Mouse (Mus musculus) forebrain, embryonic 11.5 days (tissue): ENCODE results near the gene Gpr21. TPM values are rescaled to one million over a fixed set of nuclear protein-coding genes. Genes with fewer than 3 reads are reported as not detected.
"Not testable (repeated sequence)": the region's sequence is repeated elsewhere in the genome, so short reads cannot be mapped to it uniquely, and the experiment has no call there.

Experiments
- ATAC-seq: fragments of 200-750 bp; cut with Nextera tagmentation; replicated peaks from 2 replicates; pipeline ENCODE4 v1.8.0; 2017; ENCODE audit warnings: moderate TSS enrichment; ENCODE audit not compliant: low FRiP score
- DNase-seq: peaks from one replicate; pipeline ENCODE4 v3.0.0-alpha.2; 2017; ENCODE audit warnings: low spot score
- H3K27ac ChIP-seq: fragments of 300-500 bp; sonication (generic); 2 replicates; pipeline ENCODE4 v1.5.1; 2014; ENCODE audit warnings: low read depth, low read length
- H3K27me3 ChIP-seq: fragments of 300-500 bp; sonication (generic); 2 replicates; pipeline ENCODE4 v1.6.1; 2014; ENCODE audit warnings: mild to moderate bottlenecking, low read length, mixed read lengths; ENCODE audit not compliant: control insufficient read depth, insufficient read depth
- H3K36me3 ChIP-seq: fragments of 300-500 bp; sonication (generic); 2 replicates; pipeline ENCODE4 v1.6.1; 2014; ENCODE audit warnings: mild to moderate bottlenecking, low read length, moderate library complexity, mixed read lengths; ENCODE audit not compliant: control insufficient read depth, insufficient read depth
- H3K4me1 ChIP-seq: fragments of 300-500 bp; sonication (generic); replicated peaks from 2 replicates; pipeline ENCODE4 v1.6.1; 2014; ENCODE audit warnings: low read length, mixed read lengths; ENCODE audit not compliant: control insufficient read depth, insufficient read depth
- H3K4me2 ChIP-seq: fragments of 300-500 bp; sonication (generic); 2 replicates; pipeline ENCODE4 v1.6.1; 2014; ENCODE audit warnings: low read depth, mild to moderate bottlenecking, low read length, moderate library complexity, mixed read lengths; ENCODE audit not compliant: severe bottlenecking
- H3K4me3 ChIP-seq: fragments of 300-500 bp; sonication (generic); 2 replicates; pipeline ENCODE4 v1.5.1; 2014; ENCODE audit warnings: low read depth, low read length
- H3K9ac ChIP-seq: fragments of 300-500 bp; sonication (generic); 2 replicates; pipeline ENCODE4 v1.6.1; 2014; ENCODE audit warnings: low read length
- H3K9me3 ChIP-seq: fragments of 300-500 bp; sonication (generic); 2 replicates; pipeline ENCODE4 v1.6.1; 2016; ENCODE audit warnings: low read length, mixed read lengths; ENCODE audit not compliant: control insufficient read depth
- WGBS: fragments of 180-500 bp; shearing (Covaris S2); extraction: QIAGEN DNeasy Blood & Tissue Kit; methylation state at CpG from one replicate; pipeline ENCODE4 v1.1.7; 2014; 5-methylcytosine and 5-hydroxymethylcytosine counted together
- polyA plus RNA-seq: library from polyadenylated mRNA; unstranded; fragments of >200 nt; fragmentation: Nextera tagmentation; extraction: Ambion mirVana; gene quantifications from 2 replicates; pipeline ENCODE4 v1.2.1, GENCODE M21; 2014

Gpr21 gene
- 2.8 and 3.4 TPM in 2 replicates for polyA plus RNA-seq

DNA sequence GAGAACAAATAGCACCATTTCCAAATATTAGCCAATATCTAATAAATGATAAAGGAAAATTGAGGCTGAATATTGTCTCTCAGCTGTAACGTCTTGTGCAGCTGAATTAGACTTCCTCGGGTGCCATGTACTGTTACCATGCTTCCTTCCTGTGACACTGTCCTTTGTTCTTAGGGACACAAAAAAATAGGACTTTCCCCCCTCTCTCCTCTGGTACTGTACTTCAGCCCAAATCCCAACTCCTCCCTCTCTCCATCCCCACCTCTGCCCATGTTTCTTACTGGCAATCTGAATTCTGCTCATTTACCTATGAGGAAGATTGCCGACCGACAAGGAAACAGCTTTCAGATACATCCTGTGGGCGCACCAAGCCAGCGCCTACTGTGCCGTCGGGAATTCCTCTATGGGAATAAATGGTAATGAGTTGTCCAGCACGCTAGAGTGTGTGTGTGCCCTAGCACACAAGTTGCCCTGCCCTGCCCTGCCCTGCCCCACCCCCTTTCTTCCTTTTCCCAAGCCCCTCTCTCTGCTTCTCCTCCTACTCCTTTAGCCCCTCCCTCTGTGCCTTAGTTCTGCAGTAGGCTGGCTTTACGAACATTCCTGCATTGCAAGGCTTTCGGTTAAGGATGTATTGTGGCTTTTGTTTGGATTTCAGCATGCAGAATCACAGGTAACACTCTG is at the start of gene Gpr21:
Gene Gpr21 (plus strand): TSS at position 303 of the 681 bp plus-strand sequence.
- no peak within 1 kb of the TSS for H3K27ac ChIP-seq
- DNase-seq (peak; percentile 59), ATAC-seq (peak; percentile 84)
- no peaks in the 10 kb centered on the region for H3K27me3 ChIP-seq
- H3K4me3 ChIP-seq: no peak within 1 kb of the TSS
- 25% methylated on average over 11 of the region's 11 CpGs for WGBS
- peak within 1 kb of the TSS; percentile 27; the same call in 1 of the 2 replicates for H3K4me2 ChIP-seq
- H3K4me1 ChIP-seq: no peaks in the 10 kb centered on the region; the same call in 1 of the 2 replicates
- H3K9me3 ChIP-seq: no peaks in the 10 kb centered on the region
- no peak within 1 kb of the TSS for H3K9ac ChIP-seq
- H3K36me3 ChIP-seq: peaks cover 3% of the 10 kb centered on the region; the same call in 1 of the 2 replicates

DNA sequence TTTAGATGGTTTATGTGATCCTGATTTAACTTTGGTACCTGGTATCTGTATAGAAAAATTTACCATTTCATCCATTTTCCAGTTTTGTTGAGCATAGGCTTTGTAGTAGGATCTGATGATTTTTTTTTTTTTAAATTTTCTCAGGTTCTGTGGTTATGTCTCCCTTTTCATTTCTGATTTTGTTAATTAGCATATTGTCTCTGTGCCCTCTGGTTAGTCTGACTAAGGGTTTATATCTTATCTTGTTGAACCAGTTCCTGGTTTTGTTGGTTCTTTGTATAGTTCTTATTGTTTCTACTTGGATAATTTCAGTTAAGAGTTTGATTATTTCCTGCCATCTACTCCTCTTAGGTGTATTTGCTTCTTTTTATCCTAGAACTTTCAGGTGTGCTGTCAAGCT is 36.6 kb upstream of the Gpr21 start:
- no peak overlapping the region for H3K9ac ChIP-seq
- no peaks in the 10 kb centered on the region for H3K27me3 ChIP-seq
- H3K27ac ChIP-seq: no peak overlapping the region
- no peaks in the 10 kb centered on the region; the same call in 1 of the 2 replicates for H3K36me3 ChIP-seq
- no peaks in the 10 kb centered on the region for H3K4me1 ChIP-seq
- ATAC-seq: no peak
- no peak for DNase-seq
- no peaks in the 10 kb centered on the region for H3K9me3 ChIP-seq
- no peak overlapping the region for H3K4me3 ChIP-seq
- no peak overlapping the region for H3K4me2 ChIP-seq

DNA sequence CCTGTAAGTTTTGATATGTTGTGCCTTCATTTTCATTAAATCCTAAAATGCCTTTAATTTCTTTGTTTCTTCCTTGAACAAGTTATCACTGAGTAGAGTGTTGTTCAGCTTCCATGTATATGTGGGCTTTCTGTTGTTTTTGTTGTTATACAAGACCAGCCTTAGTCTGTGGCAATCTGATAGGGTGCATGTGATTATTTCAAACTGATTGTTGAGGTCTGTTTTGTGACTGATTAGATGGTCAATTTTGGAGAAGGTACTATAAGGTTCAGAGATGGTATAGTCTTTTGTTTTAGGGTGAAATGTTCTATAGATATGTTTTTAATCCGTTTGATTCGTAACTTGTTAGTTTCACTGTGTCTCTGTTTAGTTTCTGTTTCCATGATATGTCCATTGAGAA is 36.1 kb upstream of the Gpr21 start:
- Histone ChIP-seq H3K4me3 (no peak overlapping the region), H3K4me2 (no peak overlapping the region), H3K4me1 (no peaks in the 10 kb centered on the region), H3K36me3 (no peaks in the 10 kb centered on the region; the same call in 1 of the 2 replicates), H3K9me3 (no peaks in the 10 kb centered on the region), H3K27me3 (no peaks in the 10 kb centered on the region), H3K9ac (no peak overlapping the region), H3K27ac (no peak overlapping the region)
- DNase-seq (no peak), ATAC-seq (no peak)
- WGBS: 95% methylated on average over 2 of the region's 2 CpGs

DNA sequence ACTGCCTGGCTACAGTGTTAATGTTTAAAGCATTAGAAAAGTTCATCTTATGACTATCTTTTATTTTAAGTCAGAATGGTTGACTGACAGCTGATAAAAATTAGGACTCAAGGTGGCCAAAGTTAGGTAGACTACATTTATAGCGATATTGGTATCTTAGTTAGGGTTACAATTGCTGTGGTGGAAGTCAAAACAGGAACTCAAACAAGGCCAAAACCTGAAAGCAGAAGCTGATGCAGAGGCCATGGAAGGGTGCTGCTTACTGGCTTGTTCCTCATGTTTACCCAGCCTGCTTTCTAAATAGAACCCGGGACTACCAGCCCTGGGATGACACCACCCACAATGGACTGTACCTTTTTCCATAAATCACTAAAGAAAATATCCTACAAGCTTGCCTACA is 32.0 kb upstream of the Gpr21 start:
- H3K27ac ChIP-seq: no peak overlapping the region
- H3K4me2 ChIP-seq: no peak overlapping the region
- H3K9ac ChIP-seq: no peak overlapping the region
- ATAC-seq (no peak), DNase-seq (no peak)
- H3K9me3 ChIP-seq: no peaks in the 10 kb centered on the region
- H3K4me3 ChIP-seq: no peak overlapping the region
- no peaks in the 10 kb centered on the region for H3K27me3 ChIP-seq
- 96% methylated on average over 2 of the region's 2 CpGs for WGBS
- no peaks in the 10 kb centered on the region for H3K4me1 ChIP-seq
- peaks cover 9% of the 10 kb centered on the region; the same call in 1 of the 2 replicates for H3K36me3 ChIP-seq

DNA sequence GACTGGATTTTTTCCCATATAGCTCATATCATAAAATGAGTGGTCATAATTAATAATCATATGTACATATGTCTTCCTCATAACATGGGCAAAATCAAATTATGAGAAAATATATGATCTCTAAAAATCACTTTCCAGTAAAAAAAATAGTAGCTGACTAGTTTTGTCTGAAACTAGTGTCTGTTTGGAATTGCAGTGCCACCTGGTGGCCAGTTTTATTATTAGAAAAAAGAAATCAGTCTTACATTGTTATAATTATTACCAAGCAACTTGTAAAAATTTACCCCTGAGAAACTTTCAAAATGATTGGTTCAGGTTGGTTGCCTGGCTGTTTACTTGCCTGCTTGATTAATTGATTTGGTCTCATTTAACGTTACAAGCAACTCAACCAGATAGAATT is 30.8 kb upstream of the Gpr21 start:
- Histone ChIP-seq H3K27me3 (no peaks in the 10 kb centered on the region), H3K4me1 (no peaks in the 10 kb centered on the region), H3K9ac (no peak overlapping the region), H3K4me2 (no peak overlapping the region), H3K9me3 (no peaks in the 10 kb centered on the region), H3K4me3 (no peak overlapping the region), H3K27ac (no peak overlapping the region), H3K36me3 (peaks cover 9% of the 10 kb centered on the region; the same call in 1 of the 2 replicates)
- ATAC-seq (no peak), DNase-seq (no peak)
- 88% methylated on average over 1 of the region's 1 CpGs for WGBS

DNA sequence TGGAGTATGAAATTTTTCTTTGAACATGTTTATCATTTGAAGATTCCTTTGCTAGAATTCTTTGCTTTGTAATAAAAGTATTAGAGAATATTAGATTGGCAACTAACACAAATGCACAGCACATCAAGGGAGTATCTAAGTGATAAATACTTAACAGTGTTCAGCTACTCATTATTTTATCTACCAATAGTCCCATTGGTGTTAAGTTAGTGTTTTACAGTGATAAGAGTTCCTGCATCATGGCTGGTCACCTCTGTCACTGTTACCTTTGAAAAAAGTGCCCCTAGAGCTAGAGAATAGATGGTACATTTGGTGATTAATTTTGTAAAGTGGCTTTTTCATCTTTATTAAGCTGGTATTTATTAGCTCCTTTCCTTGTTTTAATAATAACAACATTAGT is 29.7 kb upstream of the Gpr21 start:
- H3K36me3 ChIP-seq: peaks cover 9% of the 10 kb centered on the region; the same call in 1 of the 2 replicates
- no peak overlapping the region for H3K27ac ChIP-seq
- ATAC-seq: no peak
- H3K4me2 ChIP-seq: no peak overlapping the region
- H3K4me3 ChIP-seq: no peak overlapping the region
- H3K4me1 ChIP-seq: no peaks in the 10 kb centered on the region
- H3K9ac ChIP-seq: no peak overlapping the region
- no peaks in the 10 kb centered on the region for H3K9me3 ChIP-seq
- DNase-seq: no peak
- no peaks in the 10 kb centered on the region for H3K27me3 ChIP-seq

DNA sequence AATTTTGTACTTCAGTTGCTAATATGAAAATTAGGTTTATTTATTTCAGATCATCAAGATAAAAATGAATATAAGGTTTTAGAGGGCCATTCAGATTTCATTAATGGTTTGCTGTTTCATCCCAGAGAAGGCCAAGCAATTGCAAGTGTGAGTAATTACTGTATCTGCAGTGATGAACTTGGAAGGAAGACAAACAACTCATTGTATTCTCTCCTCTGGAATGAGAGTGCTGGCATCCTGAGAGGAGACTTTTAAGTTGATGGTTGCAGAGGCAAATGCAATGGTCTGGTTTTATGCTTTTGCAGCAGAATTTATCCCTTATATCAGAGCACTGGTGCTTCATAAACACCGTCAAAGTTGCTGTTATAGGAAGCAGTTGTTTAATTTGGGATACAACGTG is 27.2 kb upstream of the Gpr21 start:
- ATAC-seq: no peak
- no peak overlapping the region for H3K27ac ChIP-seq
- H3K27me3 ChIP-seq: no peaks in the 10 kb centered on the region
- no peak overlapping the region for H3K9ac ChIP-seq
- no peak overlapping the region for H3K4me2 ChIP-seq
- no peak for DNase-seq
- H3K9me3 ChIP-seq: no peaks in the 10 kb centered on the region
- no peak overlapping the region for H3K4me3 ChIP-seq
- WGBS: 93% methylated on average over 2 of the region's 2 CpGs
- H3K4me1 ChIP-seq: no peaks in the 10 kb centered on the region
- H3K36me3 ChIP-seq: peaks cover 10% of the 10 kb centered on the region; the same call in 1 of the 2 replicates

DNA sequence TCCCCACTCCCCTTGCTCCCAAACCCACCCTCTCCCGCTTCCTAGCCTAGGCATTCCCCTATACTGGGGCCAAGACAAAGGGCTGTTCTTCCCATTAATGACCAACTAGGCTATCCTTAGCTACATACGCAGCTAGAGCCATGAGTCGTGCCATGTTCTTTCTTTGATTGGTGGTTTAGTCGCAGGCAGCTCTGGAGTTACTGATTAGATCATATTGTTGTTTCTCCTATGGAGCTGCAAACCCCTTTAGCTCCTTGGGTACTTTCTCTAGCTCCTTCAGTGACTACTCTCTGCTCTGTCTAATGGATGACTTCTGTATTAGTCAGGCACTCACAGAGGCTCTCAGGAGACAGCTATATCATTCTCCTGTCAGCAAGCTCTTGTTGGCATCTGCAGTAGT is 18.8 kb upstream of the Gpr21 start:
- Histone ChIP-seq H3K27ac (no peak overlapping the region), H3K4me3 (no peak overlapping the region), H3K27me3 (no peaks in the 10 kb centered on the region), H3K4me1 (no peaks in the 10 kb centered on the region), H3K36me3 (no peaks in the 10 kb centered on the region), H3K4me2 (no peak overlapping the region), H3K9me3 (no peaks in the 10 kb centered on the region), H3K9ac (no peak overlapping the region)
- no peak for DNase-seq
- 95% methylated on average over 4 of the region's 4 CpGs for WGBS
- ATAC-seq: no peak

DNA sequence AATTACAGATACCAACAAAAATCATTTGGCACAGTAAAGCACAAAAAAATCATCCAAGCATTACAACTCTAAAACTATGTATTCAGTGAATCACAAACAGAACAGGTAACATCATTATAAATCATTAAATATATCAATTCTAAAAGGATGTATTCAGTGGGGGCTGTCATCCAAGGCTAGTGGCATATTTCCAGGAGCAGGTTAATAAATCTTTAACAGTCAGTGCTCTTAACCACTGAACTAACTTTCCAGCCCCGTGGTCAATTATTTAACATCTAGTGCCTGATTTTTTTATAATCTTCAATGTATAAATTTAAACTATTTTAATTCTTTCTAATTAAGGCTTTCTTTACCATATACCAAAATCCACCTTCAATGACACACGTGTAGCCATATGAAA is 10.3 kb upstream of the Gpr21 start:
- ATAC-seq, H3K4me2 ChIP-seq, H3K4me3 ChIP-seq, H3K9me3 ChIP-seq, H3K36me3 ChIP-seq, DNase-seq, H3K27ac ChIP-seq, H3K4me1 ChIP-seq, H3K27me3 ChIP-seq, H3K9ac ChIP-seq: not testable (repeated sequence)
- 91% methylated on average over 2 of the region's 2 CpGs for WGBS
